Mouse (Mus musculus) stomach, embryonic 15.5 days (tissue): ENCODE measurements at regions not wholly inside any gene's neighbourhood (a gene's known extent, or its start where the extent isn't known, plus 50 kb on each side); places are given as distances from the start of the nearest gene placed in this dataset.
"Not testable (repeated sequence)": the region's sequence is repeated elsewhere in the genome, so short reads cannot be mapped to it uniquely, and the experiment has no call there.

ENCODE experiments used
- ATAC-seq: fragments of 200-750 bp; cut with Nextera tagmentation; 2 replicates; pipeline ENCODE4 v1.8.0; 2017; ENCODE audit warnings: low read depth, moderate number of reproducible peaks, moderate TSS enrichment; ENCODE audit not compliant: insufficient read depth, low FRiP score
- H3K27ac ChIP-seq: fragments of 300-500 bp; sonication (generic); 2 replicates; pipeline ENCODE4 v1.5.1; 2015; ENCODE audit warnings: mild to moderate bottlenecking, inconsistent platforms
- H3K27me3 ChIP-seq: fragments of 300-500 bp; sonication (generic); replicated peaks from 2 replicates; pipeline ENCODE4 v1.6.1; 2015; ENCODE audit warnings: inconsistent platforms
- H3K36me3 ChIP-seq: fragments of 300-500 bp; sonication (generic); 2 replicates; pipeline ENCODE4 v1.6.1; 2015; ENCODE audit warnings: inconsistent platforms
- H3K4me1 ChIP-seq: fragments of 300-500 bp; sonication (generic); 2 replicates; pipeline ENCODE4 v1.6.1; 2015; ENCODE audit warnings: inconsistent platforms
- H3K4me2 ChIP-seq: fragments of 300-500 bp; sonication (generic); 2 replicates; pipeline ENCODE4 v1.6.1; 2015; ENCODE audit warnings: mild to moderate bottlenecking, inconsistent platforms
- H3K4me3 ChIP-seq: fragments of 300-500 bp; sonication (generic); replicated peaks from 2 replicates; pipeline ENCODE4 v1.5.1; 2015; ENCODE audit warnings: inconsistent platforms
- H3K9ac ChIP-seq: fragments of 300-500 bp; sonication (generic); 2 replicates; pipeline ENCODE4 v1.6.1; 2015; ENCODE audit warnings: inconsistent platforms
- H3K9me3 ChIP-seq: fragments of 300-500 bp; sonication (generic); 2 replicates; pipeline ENCODE4 v1.6.1; 2016; ENCODE audit warnings: inconsistent platforms
- WGBS: fragments of 180-500 bp; shearing (Covaris S2); methylation state at CpG from one replicate; pipeline ENCODE4 v1.1.7; 2015; 5-methylcytosine and 5-hydroxymethylcytosine counted together

GRCm38 (mm10) chr16:9085977-9086376 is 256.1 kb downstream of the 1810013L24Rik start:
- Histone ChIP-seq H3K27ac (no peak overlapping the region), H3K4me1 (no peaks in the 10 kb centered on the region), H3K4me2 (no peak overlapping the region), H3K9ac (no peak overlapping the region), H3K27me3 (no peaks in the 10 kb centered on the region), H3K4me3 (no peak overlapping the region), H3K9me3 (no peaks in the 10 kb centered on the region), H3K36me3 (no peaks in the 10 kb centered on the region)
- peak; percentile 84 for ATAC-seq
- 77% methylated on average over 5 of the region's 5 CpGs for WGBS

GRCm38 (mm10) chr16:9091790-9092189 is 261.9 kb downstream of the 1810013L24Rik start:
- Histone ChIP-seq H3K9ac (no peak overlapping the region), H3K27me3 (no peaks in the 10 kb centered on the region), H3K4me2 (no peak overlapping the region), H3K27ac (no peak overlapping the region), H3K36me3 (no peaks in the 10 kb centered on the region), H3K9me3 (no peaks in the 10 kb centered on the region), H3K4me1 (no peaks in the 10 kb centered on the region), H3K4me3 (no peak overlapping the region)
- 70% methylated on average over 6 of the region's 6 CpGs for WGBS
- no peak for ATAC-seq

- H3K4me2 ChIP-seq: no peak overlapping the region
- no peak overlapping the region for H3K4me3 ChIP-seq
- no peak for ATAC-seq
- H3K36me3 ChIP-seq: no peaks in the 10 kb centered on the region
- 37% methylated on average over 11 of the region's 11 CpGs for WGBS
- no peaks in the 10 kb centered on the region for H3K27me3 ChIP-seq
- no peak overlapping the region for H3K9ac ChIP-seq
- H3K27ac ChIP-seq: no peak overlapping the region
- no peaks in the 10 kb centered on the region for H3K4me1 ChIP-seq
- H3K9me3 ChIP-seq: no peaks in the 10 kb centered on the region
These were observed 262.4 kb downstream of the 1810013L24Rik start for GRCm38 (mm10) chr16:9092191-9092848.

- Histone ChIP-seq H3K4me3 (no peak overlapping the region), H3K9me3 (no peaks in the 10 kb centered on the region), H3K4me2 (no peak overlapping the region), H3K27me3 (no peaks in the 10 kb centered on the region), H3K9ac (no peak overlapping the region), H3K36me3 (no peaks in the 10 kb centered on the region), H3K4me1 (no peaks in the 10 kb centered on the region), H3K27ac (no peak overlapping the region)
- ATAC-seq: no peak
- 14% methylated on average over 2 of the region's 2 CpGs for WGBS
These were observed 263.7 kb downstream of the 1810013L24Rik start for GRCm38 (mm10) chr16:9093593-9093992.

- no peaks in the 10 kb centered on the region for H3K9me3 ChIP-seq
- H3K27ac ChIP-seq: no peak overlapping the region
- no peak overlapping the region for H3K4me3 ChIP-seq
- no peaks in the 10 kb centered on the region for H3K36me3 ChIP-seq
- no peak overlapping the region for H3K4me2 ChIP-seq
- no peak for ATAC-seq
- no peaks in the 10 kb centered on the region for H3K4me1 ChIP-seq
- H3K9ac ChIP-seq: no peak overlapping the region
- H3K27me3 ChIP-seq: no peaks in the 10 kb centered on the region
- 53% methylated on average over 5 of the region's 5 CpGs for WGBS
These were observed 264.3 kb downstream of the 1810013L24Rik start for GRCm38 (mm10) chr16:9094201-9094600.

- H3K9me3 ChIP-seq: no peaks in the 10 kb centered on the region
- no peaks in the 10 kb centered on the region for H3K4me1 ChIP-seq
- H3K4me2 ChIP-seq: no peak overlapping the region
- H3K27ac ChIP-seq: no peak overlapping the region
- no peaks in the 10 kb centered on the region for H3K27me3 ChIP-seq
- H3K36me3 ChIP-seq: no peaks in the 10 kb centered on the region
- no peak for ATAC-seq
- WGBS: 93% methylated on average over 11 of the region's 11 CpGs
- no peak overlapping the region for H3K9ac ChIP-seq
- H3K4me3 ChIP-seq: no peak overlapping the region
These were observed 276.3 kb downstream of the 1810013L24Rik start for GRCm38 (mm10) chr16:9106211-9106610.

- not testable (repeated sequence) for H3K36me3 ChIP-seq, ATAC-seq, H3K4me2 ChIP-seq, H3K9me3 ChIP-seq, H3K27ac ChIP-seq, H3K4me1 ChIP-seq, H3K4me3 ChIP-seq, H3K27me3 ChIP-seq, H3K9ac ChIP-seq
- WGBS: 92% methylated on average over 8 of the region's 8 CpGs
These were observed 276.8 kb downstream of the 1810013L24Rik start for GRCm38 (mm10) chr16:9106676-9107075.

GRCm38 (mm10) chr16:9113801-9114200 is 283.9 kb downstream of the 1810013L24Rik start:
- no peaks in the 10 kb centered on the region for H3K4me1 ChIP-seq
- WGBS: 86% methylated on average over 3 of the region's 3 CpGs
- no peak overlapping the region for H3K4me3 ChIP-seq
- ATAC-seq: no peak
- no peaks in the 10 kb centered on the region for H3K36me3 ChIP-seq
- no peak overlapping the region for H3K27ac ChIP-seq
- H3K9ac ChIP-seq: no peak overlapping the region
- no peaks in the 10 kb centered on the region for H3K9me3 ChIP-seq
- H3K27me3 ChIP-seq: no peaks in the 10 kb centered on the region
- H3K4me2 ChIP-seq: no peak overlapping the region

- H3K27me3 ChIP-seq: no peaks in the 10 kb centered on the region
- H3K27ac ChIP-seq: no peak overlapping the region
- no peak for ATAC-seq
- no peak overlapping the region for H3K9ac ChIP-seq
- no peaks in the 10 kb centered on the region for H3K36me3 ChIP-seq
- H3K9me3 ChIP-seq: no peaks in the 10 kb centered on the region
- H3K4me1 ChIP-seq: no peaks in the 10 kb centered on the region
- WGBS: 31% methylated on average over 5 of the region's 5 CpGs
- H3K4me2 ChIP-seq: no peak overlapping the region
- H3K4me3 ChIP-seq: no peak overlapping the region
These were observed 285.6 kb downstream of the 1810013L24Rik start for GRCm38 (mm10) chr16:9115548-9115947.

- no peak overlapping the region for H3K4me2 ChIP-seq
- WGBS: 80% methylated on average over 2 of the region's 2 CpGs
- H3K4me3 ChIP-seq: no peak overlapping the region
- no peak overlapping the region for H3K27ac ChIP-seq
- no peaks in the 10 kb centered on the region for H3K4me1 ChIP-seq
- no peaks in the 10 kb centered on the region for H3K27me3 ChIP-seq
- no peak overlapping the region for H3K9ac ChIP-seq
- H3K9me3 ChIP-seq: no peaks in the 10 kb centered on the region
- ATAC-seq: no peak
- no peaks in the 10 kb centered on the region for H3K36me3 ChIP-seq
These were observed 291.7 kb downstream of the 1810013L24Rik start for GRCm38 (mm10) chr16:9121581-9121980.

- Histone ChIP-seq H3K27me3 (no peaks in the 10 kb centered on the region), H3K9me3 (no peaks in the 10 kb centered on the region), H3K27ac (no peak overlapping the region), H3K4me1 (no peaks in the 10 kb centered on the region), H3K4me3 (no peak overlapping the region), H3K4me2 (no peak overlapping the region), H3K36me3 (no peaks in the 10 kb centered on the region), H3K9ac (no peak overlapping the region)
- ATAC-seq: no peak
- WGBS: 66% methylated on average over 3 of the region's 3 CpGs
These were observed 302.2 kb downstream of the 1810013L24Rik start for GRCm38 (mm10) chr16:9132113-9132512.

GRCm38 (mm10) chr16:9132778-9133177 is 302.9 kb downstream of the 1810013L24Rik start:
- Histone ChIP-seq H3K27me3 (no peaks in the 10 kb centered on the region), H3K4me1 (no peaks in the 10 kb centered on the region), H3K9me3 (no peaks in the 10 kb centered on the region), H3K36me3 (no peaks in the 10 kb centered on the region), H3K4me2 (no peak overlapping the region), H3K4me3 (no peak overlapping the region), H3K27ac (no peak overlapping the region), H3K9ac (no peak overlapping the region)
- no peak for ATAC-seq

- 70% methylated on average over 8 of the region's 8 CpGs for WGBS
These were observed 305.5 kb downstream of the 1810013L24Rik start for GRCm38 (mm10) chr16:9135377-9135776.

More at GRCm38 (mm10) chr16:9135377-9135776, 305.5 kb downstream of the 1810013L24Rik start:
- H3K4me1 ChIP-seq: no peaks in the 10 kb centered on the region
- no peaks in the 10 kb centered on the region for H3K27me3 ChIP-seq
- no peaks in the 10 kb centered on the region for H3K9me3 ChIP-seq
- H3K27ac ChIP-seq: no peak overlapping the region
- ATAC-seq: no peak
- H3K36me3 ChIP-seq: no peaks in the 10 kb centered on the region
- no peak overlapping the region for H3K4me3 ChIP-seq
- no peak overlapping the region for H3K9ac ChIP-seq
- no peak overlapping the region for H3K4me2 ChIP-seq
